Mouse (Mus musculus) forebrain, embryonic 15.5 days (tissue): ENCODE measurements around the gene Stpg2. TPM values are rescaled to one million over a fixed set of nuclear protein-coding genes. Genes with fewer than 3 reads are reported as not detected.
"Not testable (repeated sequence)": the region's sequence is repeated elsewhere in the genome, so short reads cannot be mapped to it uniquely, and the experiment has no call there.

Experiments used
- ATAC-seq: fragments of 200-750 bp; cut with Nextera tagmentation; replicated peaks from 2 replicates; pipeline ENCODE4 v1.8.0; 2017; ENCODE audit warnings: mild to moderate bottlenecking, moderate TSS enrichment, moderate library complexity
- H3K27ac ChIP-seq: fragments of 300-500 bp; sonication (generic); replicated peaks from 2 replicates; pipeline ENCODE4 v1.5.1; 2015; ENCODE audit warnings: mild to moderate bottlenecking, inconsistent platforms
- H3K27me3 ChIP-seq: fragments of 300-500 bp; sonication (generic); 2 replicates; pipeline ENCODE4 v1.6.1; 2015; ENCODE audit warnings: inconsistent platforms
- H3K36me3 ChIP-seq: fragments of 300-500 bp; sonication (generic); 2 replicates; pipeline ENCODE4 v1.6.1; 2015; ENCODE audit warnings: mild to moderate bottlenecking, inconsistent platforms
- H3K4me1 ChIP-seq: fragments of 300-500 bp; sonication (generic); 2 replicates; pipeline ENCODE4 v1.6.1; 2015; ENCODE audit warnings: inconsistent platforms
- H3K4me2 ChIP-seq: fragments of 300-500 bp; sonication (generic); replicated peaks from 2 replicates; pipeline ENCODE4 v1.6.1; 2015; ENCODE audit warnings: mild to moderate bottlenecking, inconsistent platforms
- H3K4me3 ChIP-seq: fragments of 300-500 bp; sonication (generic); 2 replicates; pipeline ENCODE4 v1.5.1; 2015; ENCODE audit warnings: mild to moderate bottlenecking, inconsistent platforms
- H3K9ac ChIP-seq: fragments of 300-500 bp; sonication (generic); replicated peaks from 2 replicates; pipeline ENCODE4 v1.6.1; 2015; ENCODE audit warnings: mild to moderate bottlenecking, inconsistent platforms
- H3K9me3 ChIP-seq: fragments of 300-500 bp; sonication (generic); 2 replicates; pipeline ENCODE4 v1.6.1; 2016; ENCODE audit warnings: inconsistent platforms
- WGBS: fragments of 180-500 bp; shearing (Covaris S2); methylation state at CpG from one replicate; pipeline ENCODE4 v1.1.7; 2015; ENCODE audit warnings: mixed read lengths; 5-methylcytosine and 5-hydroxymethylcytosine counted together
- polyA plus RNA-seq: library from polyadenylated mRNA; unstranded; fragments of >200 nt; fragmentation: Nextera tagmentation; extraction: Ambion mirVana; gene quantifications from 2 replicates; pipeline ENCODE4 v1.2.1, GENCODE M21; 2015

The Stpg2 gene
- polyA plus RNA-seq, 1 experiment from 2014 or later: not detected

- no peak overlapping the region for H3K27ac ChIP-seq
- H3K4me3 ChIP-seq: no peak overlapping the region
- no peaks in the 10 kb centered on the region for H3K36me3 ChIP-seq
- no peak for ATAC-seq
- H3K27me3 ChIP-seq: no peaks in the 10 kb centered on the region
- H3K4me1 ChIP-seq: no peaks in the 10 kb centered on the region
- H3K4me2 ChIP-seq: no peak overlapping the region
- no peak overlapping the region for H3K9ac ChIP-seq
- no peaks in the 10 kb centered on the region for H3K9me3 ChIP-seq
- 49% methylated on average over 5 of the region's 5 CpGs for WGBS
Observed at GRCm38 (mm10) chr3:139502216-139502615, 296.7 kb downstream of the Stpg2 start.

- peaks cover 7% of the 10 kb centered on the region for H3K4me1 ChIP-seq
- no peaks in the 10 kb centered on the region for H3K36me3 ChIP-seq
- WGBS: 26% methylated on average over 6 of the region's 6 CpGs
- H3K9me3 ChIP-seq: no peaks in the 10 kb centered on the region
- no peaks in the 10 kb centered on the region for H3K27me3 ChIP-seq
- H3K4me3 ChIP-seq: no peak overlapping the region
- no peak overlapping the region for H3K9ac ChIP-seq
- no peak overlapping the region for H3K27ac ChIP-seq
- ATAC-seq: peak; percentile 92
- no peak overlapping the region for H3K4me2 ChIP-seq
Observed at GRCm38 (mm10) chr3:139509275-139509985, 303.9 kb downstream of the Stpg2 start.

GRCm38 (mm10) chr3:139578496-139578895 is 373.0 kb downstream of the Stpg2 start:
- Histone ChIP-seq H3K9ac (no peak overlapping the region), H3K36me3 (no peaks in the 10 kb centered on the region), H3K4me3 (no peak overlapping the region), H3K4me2 (no peak overlapping the region), H3K27ac (no peak overlapping the region), H3K9me3 (no peaks in the 10 kb centered on the region), H3K27me3 (no peaks in the 10 kb centered on the region), H3K4me1 (no peaks in the 10 kb centered on the region)
- 89% methylated on average over 2 of the region's 2 CpGs for WGBS
- no peak for ATAC-seq

- Histone ChIP-seq H3K27me3 (no peaks in the 10 kb centered on the region), H3K9ac (no peak overlapping the region), H3K9me3 (no peaks in the 10 kb centered on the region), H3K4me2 (no peak overlapping the region), H3K27ac (no peak overlapping the region), H3K4me3 (no peak overlapping the region), H3K36me3 (no peaks in the 10 kb centered on the region), H3K4me1 (no peaks in the 10 kb centered on the region)
- no peak for ATAC-seq
Observed at GRCm38 (mm10) chr3:139581298-139581697, 375.8 kb downstream of the Stpg2 start.

GRCm38 (mm10) chr3:139599508-139599907 is 394.0 kb downstream of the Stpg2 start:
- no peak overlapping the region for H3K27ac ChIP-seq
- WGBS: 83% methylated on average over 3 of the region's 3 CpGs
- H3K4me1 ChIP-seq: no peaks in the 10 kb centered on the region
- H3K4me3 ChIP-seq: no peak overlapping the region
- no peak overlapping the region for H3K9ac ChIP-seq
- H3K4me2 ChIP-seq: no peak overlapping the region
- no peaks in the 10 kb centered on the region for H3K36me3 ChIP-seq
- H3K9me3 ChIP-seq: no peaks in the 10 kb centered on the region
- no peak for ATAC-seq
- H3K27me3 ChIP-seq: no peaks in the 10 kb centered on the region

GRCm38 (mm10) chr3:139608267-139608666 is 402.8 kb downstream of the Stpg2 start:
- ATAC-seq, H3K9ac ChIP-seq, H3K4me3 ChIP-seq, H3K4me2 ChIP-seq, H3K4me1 ChIP-seq, H3K27ac ChIP-seq, H3K27me3 ChIP-seq, H3K9me3 ChIP-seq, H3K36me3 ChIP-seq: not testable (repeated sequence)

GRCm38 (mm10) chr3:139614641-139615040 is 409.1 kb downstream of the Stpg2 start:
- no peaks in the 10 kb centered on the region for H3K27me3 ChIP-seq
- H3K4me1 ChIP-seq: no peaks in the 10 kb centered on the region
- no peak overlapping the region for H3K4me2 ChIP-seq
- H3K9me3 ChIP-seq: no peaks in the 10 kb centered on the region
- H3K4me3 ChIP-seq: no peak overlapping the region
- 62% methylated on average over 3 of the region's 3 CpGs for WGBS
- ATAC-seq: no peak
- H3K27ac ChIP-seq: no peak overlapping the region
- H3K36me3 ChIP-seq: no peaks in the 10 kb centered on the region
- no peak overlapping the region for H3K9ac ChIP-seq

- H3K36me3 ChIP-seq: no peaks in the 10 kb centered on the region
- H3K9ac ChIP-seq: no peak overlapping the region
- H3K4me3 ChIP-seq: no peak overlapping the region
- no peak overlapping the region for H3K27ac ChIP-seq
- no peaks in the 10 kb centered on the region for H3K4me1 ChIP-seq
- WGBS: 90% methylated on average over 7 of the region's 7 CpGs
- H3K4me2 ChIP-seq: no peak overlapping the region
- H3K27me3 ChIP-seq: no peaks in the 10 kb centered on the region
- H3K9me3 ChIP-seq: no peaks in the 10 kb centered on the region
- no peak for ATAC-seq
Observed at GRCm38 (mm10) chr3:139615791-139616190, 410.3 kb downstream of the Stpg2 start.

GRCm38 (mm10) chr3:139637887-139638286 is 432.4 kb downstream of the Stpg2 start:
- no peaks in the 10 kb centered on the region for H3K36me3 ChIP-seq
- H3K4me3 ChIP-seq: no peak overlapping the region
- H3K27me3 ChIP-seq: no peaks in the 10 kb centered on the region
- ATAC-seq: no peak
- WGBS: 12% methylated on average over 8 of the region's 8 CpGs
- H3K9me3 ChIP-seq: no peaks in the 10 kb centered on the region
- no peaks in the 10 kb centered on the region for H3K4me1 ChIP-seq
- H3K27ac ChIP-seq: no peak overlapping the region
- no peak overlapping the region for H3K9ac ChIP-seq
- no peak overlapping the region for H3K4me2 ChIP-seq

- no peak for ATAC-seq
- Histone ChIP-seq H3K4me3 (no peak overlapping the region), H3K4me1 (no peaks in the 10 kb centered on the region), H3K36me3 (no peaks in the 10 kb centered on the region), H3K27me3 (no peaks in the 10 kb centered on the region), H3K9ac (no peak overlapping the region), H3K9me3 (no peaks in the 10 kb centered on the region), H3K4me2 (no peak overlapping the region), H3K27ac (no peak overlapping the region)
- WGBS: 74% methylated on average over 4 of the region's 4 CpGs
Observed at GRCm38 (mm10) chr3:139651505-139651904, 446.0 kb downstream of the Stpg2 start.

- H3K4me1 ChIP-seq: no peaks in the 10 kb centered on the region
- H3K36me3 ChIP-seq: no peaks in the 10 kb centered on the region
- no peaks in the 10 kb centered on the region for H3K27me3 ChIP-seq
- no peak overlapping the region for H3K4me2 ChIP-seq
- ATAC-seq: no peak
- no peak overlapping the region for H3K9ac ChIP-seq
- no peaks in the 10 kb centered on the region for H3K9me3 ChIP-seq
- H3K4me3 ChIP-seq: no peak overlapping the region
- no peak overlapping the region for H3K27ac ChIP-seq
- 34% methylated on average over 4 of the region's 4 CpGs for WGBS
Observed at GRCm38 (mm10) chr3:139659416-139659815, 453.9 kb downstream of the Stpg2 start.

GRCm38 (mm10) chr3:139662241-139662640 is 456.7 kb downstream of the Stpg2 start:
- no peak overlapping the region for H3K9ac ChIP-seq
- no peak for ATAC-seq
- no peaks in the 10 kb centered on the region for H3K36me3 ChIP-seq

GRCm38 (mm10) chr3:139663712-139664245 is 458.3 kb downstream of the Stpg2 start:
- WGBS: 90% methylated on average over 5 of the region's 5 CpGs
- H3K9me3 ChIP-seq: no peaks in the 10 kb centered on the region

More at GRCm38 (mm10) chr3:139662241-139662640, 456.7 kb downstream of the Stpg2 start:
- Histone ChIP-seq H3K4me2 (no peak overlapping the region), H3K9me3 (no peaks in the 10 kb centered on the region), H3K4me1 (no peaks in the 10 kb centered on the region), H3K27ac (no peak overlapping the region), H3K4me3 (no peak overlapping the region), H3K27me3 (no peaks in the 10 kb centered on the region)

More at GRCm38 (mm10) chr3:139663712-139664245, 458.3 kb downstream of the Stpg2 start:
- H3K27ac ChIP-seq: no peak overlapping the region
- no peak overlapping the region for H3K4me2 ChIP-seq
- H3K36me3 ChIP-seq: no peaks in the 10 kb centered on the region
- H3K4me3 ChIP-seq: no peak overlapping the region
- no peak overlapping the region for H3K9ac ChIP-seq
- H3K4me1 ChIP-seq: no peaks in the 10 kb centered on the region
- no peaks in the 10 kb centered on the region for H3K27me3 ChIP-seq
- ATAC-seq: no peak
